Mouse (Mus musculus): ENCODE results near the gene Ccnb1ip1.

Gene Ccnb1ip1

DNA sequence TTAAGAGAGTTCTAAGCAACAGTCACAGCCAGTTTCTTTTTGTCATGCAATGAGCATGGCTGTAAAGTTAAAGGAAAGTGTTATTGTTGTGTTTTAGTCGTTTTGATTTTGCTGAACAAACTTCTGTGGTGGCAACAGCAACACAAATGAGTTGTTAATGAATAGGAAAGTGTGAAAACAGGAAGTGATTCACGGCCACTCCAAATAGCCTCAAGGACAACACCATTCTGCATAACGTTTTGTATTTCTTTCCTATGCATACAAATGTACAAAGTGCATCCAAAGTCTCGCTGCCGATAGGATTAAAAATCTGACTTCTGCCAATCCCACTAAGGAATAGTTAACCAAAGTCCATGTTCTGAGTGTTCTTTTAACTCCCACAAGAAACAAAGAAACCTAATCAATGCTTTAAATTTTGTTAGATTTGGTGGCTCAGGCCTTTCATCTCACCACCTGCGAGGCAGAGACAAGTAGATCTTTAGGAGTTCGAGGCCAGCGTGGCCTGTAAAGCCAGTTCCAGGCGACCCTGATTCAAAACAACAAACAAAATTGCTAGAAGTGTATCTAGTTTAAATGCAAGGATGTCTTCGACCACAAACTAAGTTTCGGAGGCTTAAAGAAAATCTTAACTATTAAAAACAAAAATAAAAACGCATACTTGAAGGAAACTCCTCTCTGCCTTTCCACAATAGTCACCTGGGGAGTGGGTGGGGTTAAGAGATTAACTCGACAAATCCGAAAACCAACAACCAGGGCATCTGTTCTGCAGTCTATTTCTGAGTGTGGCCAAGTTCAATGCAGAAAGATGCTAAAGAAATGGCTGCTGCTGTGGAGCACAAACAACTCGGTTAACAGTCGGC lies 22.9 kb downstream of the Ccnb1ip1 start:
- no peak for DNase-seq (ENCODE audit: extremely low spot score, low spot score)

DNA sequence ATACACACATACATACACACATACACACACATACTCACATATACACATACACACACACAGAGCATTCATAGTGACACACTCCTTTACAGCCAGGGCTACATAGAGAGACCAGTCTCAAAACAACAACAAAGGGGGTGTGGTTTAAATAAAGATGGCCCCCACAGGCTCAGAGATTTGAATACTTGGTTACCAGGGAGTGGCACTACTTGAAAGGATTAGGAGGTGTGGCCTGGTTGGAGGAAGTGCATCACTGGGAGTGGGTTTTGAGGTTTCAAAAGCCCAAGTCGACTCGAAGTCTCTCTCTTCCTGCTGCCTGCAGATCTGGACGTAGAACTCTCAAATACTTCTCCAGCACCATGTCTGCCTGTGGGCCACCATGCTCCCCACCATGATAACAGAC lies 25.4 kb downstream of the Ccnb1ip1 start:
- DNase-seq (ENCODE audit: extremely low spot score, low spot score): no peak

DNA sequence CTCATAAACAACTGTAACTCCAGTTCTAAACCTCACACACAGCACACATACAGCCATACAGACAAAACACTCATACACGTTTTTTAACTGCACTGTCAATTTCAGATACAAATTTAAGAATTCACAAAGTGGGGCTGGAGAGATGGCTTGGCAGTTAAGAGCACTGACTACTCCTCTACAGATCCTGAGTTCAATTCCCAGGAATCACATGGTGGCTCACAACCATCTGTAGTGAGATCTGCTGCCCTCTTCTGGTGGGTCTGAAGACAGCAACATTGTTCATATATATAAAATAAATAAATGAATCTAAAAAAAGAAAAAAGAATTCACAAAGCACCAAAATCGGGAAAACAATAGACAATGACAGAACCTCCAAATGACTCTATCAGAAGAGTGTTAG lies 36.2 kb downstream of the Ccnb1ip1 start:
- no peak for DNase-seq (ENCODE audit: extremely low spot score, low spot score)

DNA sequence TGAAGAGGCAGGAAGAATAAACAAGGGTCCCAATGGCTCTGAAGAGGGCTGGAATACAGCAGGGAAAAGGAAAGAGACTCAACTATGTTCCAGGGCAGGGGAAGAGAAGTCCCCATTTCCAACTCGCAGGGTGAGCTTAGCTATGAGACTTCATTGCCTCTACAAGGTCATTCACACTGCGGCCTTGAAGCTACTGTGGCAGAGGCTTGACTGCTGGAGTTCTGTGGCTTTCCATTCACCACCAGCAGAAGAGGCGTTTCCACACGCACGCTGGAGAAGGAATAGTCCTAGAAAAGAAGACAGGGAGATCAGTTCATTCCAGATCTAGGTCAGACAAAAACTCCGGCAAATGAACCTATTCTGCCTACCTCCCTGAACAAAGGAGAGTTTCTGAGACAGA lies 41.8 kb downstream of the Ccnb1ip1 start:
- DNase-seq (ENCODE audit: extremely low spot score, low spot score): no peak

DNA sequence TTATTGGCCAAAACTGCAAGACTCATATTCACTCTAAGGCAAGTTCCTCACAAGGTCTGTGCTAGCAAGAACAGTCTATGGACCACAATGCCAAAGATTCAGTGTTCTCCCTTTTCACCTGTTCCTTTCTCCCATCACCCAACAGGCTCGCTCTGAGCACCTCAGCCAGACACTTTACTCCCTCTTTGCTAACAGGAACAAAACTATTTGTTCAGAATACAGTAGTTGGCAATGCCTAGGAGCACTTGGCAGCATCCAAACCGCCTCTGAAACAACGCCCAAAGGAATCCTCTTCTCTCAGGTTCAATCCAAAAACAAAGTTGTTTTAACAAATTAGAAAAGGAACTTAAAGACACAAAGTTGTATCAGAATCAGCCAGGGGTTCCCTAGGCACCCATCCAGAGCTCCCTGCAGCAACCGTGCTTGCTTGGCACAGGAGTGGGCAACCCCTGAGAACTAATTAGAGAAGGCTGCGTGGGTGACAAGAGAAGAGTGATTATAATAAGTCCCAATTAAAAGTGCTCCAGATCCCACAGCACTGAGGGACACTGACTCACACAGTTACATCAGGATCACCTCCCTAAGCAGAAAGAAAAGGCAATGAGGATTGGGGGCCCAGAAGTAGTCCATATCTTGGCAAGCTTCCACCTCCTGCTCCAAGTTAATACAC lies 49.0 kb downstream of the Ccnb1ip1 start:
- no peak for DNase-seq (ENCODE audit: extremely low spot score, low spot score)

DNA sequence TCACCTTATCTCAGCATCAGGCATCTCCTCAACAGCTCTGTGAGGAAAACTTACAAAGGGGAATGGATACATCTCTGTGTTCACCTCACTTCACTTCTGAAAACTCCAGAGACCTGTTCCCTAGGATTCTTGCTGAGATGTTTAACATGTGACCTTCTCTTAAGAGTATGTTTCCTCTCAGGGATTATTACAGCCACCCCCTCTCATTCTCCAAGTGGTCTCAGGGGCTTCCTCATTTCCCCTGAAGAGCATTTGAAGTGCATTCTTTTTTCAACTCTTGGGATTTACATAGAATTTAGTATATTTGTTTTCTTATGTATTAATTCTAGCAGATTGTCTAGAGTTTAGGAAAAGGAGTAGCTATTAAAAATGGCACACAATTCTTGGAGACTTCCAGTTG lies 62.5 kb downstream of the Ccnb1ip1 start, which contains the start of gene Olfr749:
Olfr749 (minus strand) TSS at position 101 of the 400 bp plus-strand sequence.
- no peak for DNase-seq (ENCODE audit: extremely low spot score, low spot score)

DNA sequence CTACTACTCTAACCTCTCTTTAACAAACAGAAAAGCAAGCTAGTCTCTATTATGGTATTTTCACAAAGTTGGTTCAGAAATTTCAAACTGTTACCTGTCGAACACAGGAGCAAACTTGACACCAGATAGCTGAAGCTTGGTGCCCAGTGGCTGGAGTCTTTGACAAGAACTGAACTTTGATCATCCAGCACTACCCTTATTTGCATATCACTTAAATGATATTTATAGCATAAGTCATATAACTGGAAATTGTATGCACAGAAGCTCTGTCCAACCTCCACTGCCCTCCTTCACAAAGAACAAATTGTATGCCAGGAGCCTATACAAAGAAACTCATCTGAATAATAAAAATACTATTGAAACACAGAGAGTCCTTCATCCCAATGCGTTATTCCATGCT lies 65.9 kb downstream of the Ccnb1ip1 start:
- no peak for DNase-seq (ENCODE audit: extremely low spot score, low spot score)

DNA sequence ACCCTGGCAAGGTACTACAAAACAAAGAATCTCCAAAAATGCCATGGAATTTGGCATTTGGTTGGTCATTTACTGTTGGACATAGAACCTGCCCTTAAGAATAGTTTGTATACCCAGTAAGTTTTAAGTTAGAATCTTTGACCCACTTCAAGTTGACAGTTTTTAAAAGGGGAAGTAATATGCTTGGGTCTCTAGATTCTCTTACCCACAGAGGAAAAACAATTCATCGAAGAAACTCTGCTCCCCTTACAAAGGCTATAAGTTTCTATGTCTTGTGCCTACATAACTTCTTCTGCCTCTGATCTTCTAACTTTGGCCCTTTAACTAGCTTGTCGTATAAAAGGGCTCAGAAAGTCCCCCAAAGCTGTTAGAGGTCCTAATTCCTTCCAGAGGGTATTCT lies 67.2 kb downstream of the Ccnb1ip1 start:
- no peak for DNase-seq (ENCODE audit: extremely low spot score, low spot score)
